Comparison of ENCODE assay signal across 28 mouse cellular contexts in the genomic region with DNA sequence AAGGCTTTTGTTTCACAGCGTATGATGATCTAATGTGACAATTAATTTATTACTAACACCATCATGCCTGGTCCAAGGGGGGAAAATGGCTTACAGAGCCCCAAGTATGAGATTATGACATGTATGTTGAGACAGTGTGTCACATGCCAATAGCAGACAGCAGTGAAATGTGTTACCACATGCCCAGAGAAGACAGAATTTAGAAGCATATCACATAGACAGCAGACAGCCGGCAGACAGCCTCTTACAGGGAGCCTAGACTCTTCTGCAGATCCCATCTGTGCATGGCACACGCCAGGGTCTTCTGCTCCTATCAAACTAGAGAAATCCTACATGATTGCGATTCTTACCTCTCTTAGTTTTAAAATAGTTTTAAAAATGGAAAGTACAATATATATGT. TPM values are rescaled to one million over a fixed set of nuclear protein-coding genes. Genes with fewer than 3 reads are reported as not detected.
"Had no signal": no experiment of that assay in that cellular context is flagged by ENCODE, and none has a peak within 500 bp of the region (broad histone marks: within the 10 kb centered on the region; RNA-seq: fewer than 3 reads in every experiment).

No protein-coding gene starts in this region.

- H3K4me1 ChIP-seq: kidney, embryonic 15.5 days; liver, embryonic 13.5 days; stomach, embryonic 15.5 days had no signal

- H3K36me3 ChIP-seq: kidney, embryonic 15.5 days; liver, embryonic 13.5 days; stomach, embryonic 15.5 days had no signal

- H3K4me3 ChIP-seq: kidney, embryonic 15.5 days; left cerebral cortex, adult 2 months; liver, embryonic 13.5 days; stomach, embryonic 15.5 days had no signal

- DNase-seq: kidney, postnatal 10 days; kidney, postnatal 36 days; layer of hippocampus, postnatal 36 days; liver, embryonic 13.5 days; lung, adult 2 months; lung, postnatal 14 days; lung, postnatal 4 days; midbrain, embryonic 14.5 days; spleen, adult 18-20 months; thymus, postnatal 36 days had no signal

- H3K27me3 ChIP-seq: kidney, embryonic 15.5 days; liver, embryonic 13.5 days; stomach, embryonic 15.5 days had no signal

- H3K9ac ChIP-seq: kidney, embryonic 15.5 days; liver, embryonic 13.5 days; stomach, embryonic 15.5 days had no signal

- H3K4me2 ChIP-seq: kidney, embryonic 15.5 days; liver, embryonic 13.5 days; midbrain, embryonic 11.5 days; stomach, embryonic 15.5 days had no signal

- H3K9me3 ChIP-seq: kidney, embryonic 15.5 days; liver, embryonic 13.5 days; stomach, embryonic 15.5 days had no signal

- H3K27ac ChIP-seq: kidney, embryonic 15.5 days; left cerebral cortex, adult 2 months; liver, embryonic 13.5 days; stomach, embryonic 15.5 days had no signal

RNA-seq across cellular contexts. Expression of gene Grxcr1, which starts 40.2 kb away (rescaled TPM):
- total RNA-seq: layer of hippocampus, adult 8-10 months; layer of hippocampus, postnatal 10 days; layer of hippocampus, postnatal 36 days; left cerebral cortex, adult 2 months; left cerebral cortex, postnatal 10 days; left cerebral cortex, postnatal 36 days; liver, adult 2 months; megakaryocyte progenitor cell, adult 5-6 weeks; megakaryocyte-erythroid progenitor cell, adult 5-6 weeks; midbrain, postnatal 0 days had no signal
- polyA plus RNA-seq: kidney, embryonic 15.5 days; limb, embryonic 11.5 days; limb, embryonic 14.5 days; liver, adult 2 months; liver, embryonic 13.5 days; liver, embryonic 16.5 days; lung, adult 2 months; lung, embryonic 16.5 days; midbrain, embryonic 11.5 days; midbrain, embryonic 14.5 days; midbrain, postnatal 0 days; neural tube, embryonic 14.5 days; stomach, embryonic 15.5 days; urinary bladder, adult 2 months had no signal
